Mouse (Mus musculus): ENCODE results near the gene Bcl2a1b.
A peak's percentile ranks its signal among the peaks of the same experiment; 100 is the strongest.

Bcl2a1b gene

GRCm38 (mm10) chr9:89256556-89257335, 57.7 kb downstream of the Bcl2a1b start:
- DNase-seq, result peak; percentile 13

Measured in lung, postnatal 36 days (tissue).